Mouse (Mus musculus) Muller cell, postnatal 12 days (primary cell): Measurements from ENCODE around the gene Ifna16.
A peak's percentile ranks its signal among the peaks of the same experiment; 100 is the strongest.

Experiments
- DNase-seq: peaks from one replicate; pipeline ENCODE4 v3.0.0-alpha.2; 2015; ENCODE audit errors: inconsistent ontology term

The Ifna16 gene

DNA sequence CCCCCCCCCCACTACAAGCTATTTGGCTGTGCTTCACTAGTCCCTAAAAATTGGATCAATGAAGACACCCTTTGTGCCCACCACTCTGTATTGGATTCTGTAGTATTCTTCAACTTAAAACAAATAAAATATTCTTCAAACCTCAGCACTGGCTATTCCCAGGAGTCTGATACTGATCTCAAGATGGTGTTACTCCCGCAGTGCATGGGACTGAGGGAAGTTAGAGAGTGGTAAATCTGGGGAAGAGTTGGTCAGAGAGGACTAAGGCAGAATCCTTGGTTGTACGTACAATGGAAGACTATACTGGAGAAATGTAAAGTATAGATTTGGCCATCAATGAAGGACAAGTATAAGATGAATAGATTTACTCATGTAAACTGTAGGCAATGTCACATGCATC is 34.2 kb downstream of the Ifna16 start:
- peak; percentile 67 for DNase-seq

DNA sequence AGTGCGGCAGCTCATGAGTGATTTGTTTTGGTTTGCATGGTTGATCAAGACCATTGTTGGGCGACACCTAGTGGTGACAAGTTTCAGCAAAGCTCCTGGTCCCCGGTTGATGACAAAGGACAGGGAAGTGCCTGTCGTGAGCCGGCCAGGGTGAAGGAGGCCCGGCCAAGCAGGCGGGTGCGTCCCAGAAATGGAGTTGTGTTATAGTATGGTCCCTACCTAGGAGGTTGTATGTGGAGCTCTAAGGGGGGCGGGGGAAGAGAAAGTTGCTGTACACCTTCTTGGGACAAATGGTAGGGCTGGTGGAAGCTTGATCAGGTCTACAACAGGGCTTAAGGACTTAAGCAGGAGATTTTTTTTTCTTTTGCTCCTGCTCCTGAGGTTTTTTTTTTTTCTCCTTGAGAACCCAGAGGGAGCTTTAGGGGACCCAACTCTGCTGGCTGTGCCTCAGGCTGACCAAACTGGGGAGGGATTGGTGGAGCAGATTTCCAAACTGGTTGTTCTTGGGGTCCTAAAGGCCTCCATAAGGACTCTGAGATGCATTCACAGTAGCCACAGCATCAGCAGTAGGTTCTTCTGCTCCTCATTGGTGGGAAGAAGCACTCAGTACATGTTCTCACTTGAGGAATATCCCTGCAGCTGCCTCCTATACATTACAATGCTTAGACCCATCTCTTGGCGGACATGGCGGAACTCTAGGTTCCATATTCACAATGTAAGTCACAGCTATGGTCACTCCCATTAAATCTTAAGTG is 35.5 kb downstream of the Ifna16 start:
- peak; percentile 90 for DNase-seq

DNA sequence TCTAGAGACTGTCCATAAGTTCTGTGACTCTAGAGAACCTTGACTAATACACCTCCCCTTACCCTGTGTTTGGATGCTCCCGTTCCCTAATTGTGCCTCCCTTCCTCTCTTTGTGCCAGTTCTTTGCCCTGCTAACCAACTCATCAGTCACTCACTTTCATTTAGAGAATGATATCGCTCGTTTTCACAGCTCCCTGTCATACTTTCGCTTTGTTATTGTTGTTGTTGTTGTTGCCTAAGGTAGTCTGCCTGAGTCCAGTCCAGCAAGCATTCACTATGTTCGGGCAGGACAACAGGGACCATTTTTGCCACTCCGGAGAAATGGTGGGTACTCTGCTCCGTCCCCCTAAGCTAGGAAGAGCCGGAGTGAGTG is 36.0 kb downstream of the Ifna16 start:
- DNase-seq, result no peak

DNA sequence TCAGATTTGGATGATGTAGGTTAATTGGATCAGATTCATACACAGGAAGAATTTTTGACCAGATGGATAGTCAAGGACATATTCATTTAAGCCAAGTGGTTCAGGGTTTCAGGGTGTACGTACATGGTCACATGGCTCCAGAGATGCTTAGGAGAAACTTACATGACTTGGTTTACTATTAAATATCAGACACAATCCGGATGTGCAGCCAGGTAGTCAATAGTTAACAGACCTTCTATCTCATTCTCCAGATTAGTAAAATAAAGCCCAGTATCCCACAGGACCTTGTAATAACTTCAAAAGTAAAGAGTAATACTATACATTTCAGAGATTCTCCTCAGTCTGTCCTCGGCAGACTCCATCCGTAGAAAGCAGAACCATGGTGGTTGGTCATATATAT is 42.4 kb downstream of the Ifna16 start, which contains the start of gene C87499:
TSS of gene C87499 (minus strand) at position 101 of the 400 bp plus-strand sequence.
- DNase-seq, result no peak
